Mouse (Mus musculus): Measurements from ENCODE around the gene Ddc.

The Ddc gene

GRCm38 (mm10) chr11:11823980-11824911, 73.7 kb downstream of the Ddc start:
- no peak for DNase-seq (ENCODE audit: low spot score)

- no peak for DNase-seq (ENCODE audit: low spot score)
Observed at GRCm38 (mm10) chr11:11822181-11823095, 75.5 kb downstream of the Ddc start.

DNA sequence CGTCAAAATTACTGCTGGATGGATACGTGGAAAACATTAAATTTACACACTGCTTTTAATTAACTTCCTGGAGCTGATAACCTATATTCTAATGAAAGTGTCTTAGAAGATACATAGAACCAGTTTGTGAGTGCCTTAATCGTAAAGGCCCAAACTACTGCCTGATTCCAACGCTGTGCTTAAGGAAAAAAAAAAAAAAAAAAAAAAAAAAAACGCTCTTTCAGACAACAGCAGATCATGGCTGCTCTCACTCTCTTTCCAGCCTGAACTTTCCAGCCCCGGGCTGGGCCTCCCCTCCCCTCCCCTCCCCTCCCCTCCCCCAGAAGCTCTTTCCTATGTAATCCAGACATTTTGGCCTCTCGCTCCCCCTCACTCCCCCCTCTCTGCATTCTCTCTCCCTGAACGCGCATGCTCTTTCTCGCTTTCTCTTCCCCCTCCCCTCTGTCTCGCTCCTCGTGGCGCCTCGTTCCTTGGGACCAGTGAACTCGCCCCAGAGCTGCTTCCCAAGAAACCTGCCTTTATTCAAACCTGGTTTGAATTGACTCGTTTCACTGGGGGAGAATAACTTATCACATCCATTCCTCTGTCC, 76.5 kb downstream of the Ddc start:
- no peak for DNase-seq (ENCODE audit: low spot score)

DNA sequence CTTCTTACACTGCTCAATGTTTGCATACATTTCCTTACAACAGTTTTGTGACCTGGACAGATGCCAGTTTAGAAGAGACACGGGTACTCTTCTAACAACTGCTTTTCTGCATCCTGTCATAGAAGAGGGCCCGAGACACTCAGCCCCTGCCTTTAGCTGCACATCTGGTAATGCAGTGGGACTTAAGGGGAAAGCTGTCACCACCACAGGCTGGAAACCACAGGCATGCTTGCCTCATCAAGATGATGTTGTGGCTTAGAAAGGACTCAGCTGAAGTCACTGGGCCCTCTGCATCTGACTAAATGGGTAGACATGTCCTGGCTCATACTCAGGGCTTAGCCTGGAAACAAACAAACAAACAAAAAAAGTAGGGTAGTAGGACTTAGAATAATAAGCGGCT, 77.2 kb downstream of the Ddc start:
- DNase-seq (ENCODE audit: low spot score) = no peak

DNA sequence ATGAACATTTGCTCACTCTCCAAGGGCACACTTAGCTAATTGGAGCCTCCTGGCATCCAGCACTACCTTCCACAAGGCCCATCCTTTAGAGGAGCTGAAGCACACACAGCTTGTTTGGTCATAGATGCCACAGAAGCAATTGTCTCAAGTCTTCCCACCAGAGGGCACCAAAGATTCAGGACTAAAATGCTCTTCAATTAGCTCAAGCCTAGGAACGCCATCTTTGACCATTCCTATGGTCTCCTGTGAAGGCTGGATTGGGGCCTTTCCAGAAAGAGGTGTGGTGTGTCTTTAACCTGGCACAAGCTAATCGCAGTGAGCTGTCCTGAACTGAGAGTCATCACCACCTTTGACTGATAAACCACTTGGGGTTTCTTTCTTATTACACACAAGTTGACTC, 77.7 kb downstream of the Ddc start:
- DNase-seq (ENCODE audit: low spot score) = no peak

DNA sequence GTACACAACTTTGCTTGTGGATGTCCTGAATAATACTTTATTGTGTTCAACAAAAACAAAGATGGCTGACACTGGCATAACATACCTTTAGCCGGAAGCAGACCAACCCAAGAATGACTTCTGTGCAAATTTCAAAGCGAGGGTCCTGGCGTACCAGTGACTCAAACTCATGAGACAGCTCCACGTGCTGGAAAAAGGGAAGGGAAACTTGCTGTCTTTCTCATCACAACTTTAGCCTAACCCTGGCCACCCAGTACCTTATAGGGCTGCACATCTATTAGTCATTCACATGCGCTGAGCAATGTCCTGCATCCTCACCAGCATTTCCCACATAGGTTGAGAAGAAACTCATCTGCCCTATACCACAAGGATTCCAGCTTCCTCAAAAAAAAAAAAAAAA, 78.7 kb downstream of the Ddc start:
- DNase-seq (ENCODE audit: low spot score) = no peak

GRCm38 (mm10) chr11:11818797-11819196, 79.1 kb downstream of the Ddc start:
- DNase-seq (ENCODE audit: low spot score) = no peak

DNA sequence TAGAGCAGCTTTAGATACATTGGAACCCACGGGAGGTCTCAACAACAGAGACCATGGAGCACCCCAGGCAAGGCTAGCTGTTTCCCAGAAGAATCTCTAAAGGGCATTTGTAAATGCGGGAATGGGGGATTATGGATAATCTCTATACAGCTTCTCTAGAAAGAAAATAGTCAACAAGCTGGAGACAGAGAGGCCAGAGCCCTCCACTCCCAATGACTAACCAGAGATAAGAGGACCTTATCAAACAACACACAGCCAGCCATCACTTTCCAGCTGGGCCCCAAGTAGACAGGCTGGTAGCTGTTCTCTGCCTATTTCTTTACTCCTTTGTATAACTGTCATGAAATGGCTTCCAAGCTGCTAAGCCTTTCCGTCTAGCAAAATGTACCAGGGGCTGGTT, 82.2 kb downstream of the Ddc start:
- DNase-seq (ENCODE audit: low spot score) = no peak

- DNase-seq (ENCODE audit: low spot score) = no peak
Observed at GRCm38 (mm10) chr11:11811906-11812480, 86.0 kb downstream of the Ddc start.

- no peak for DNase-seq (ENCODE audit: low spot score)
Observed at GRCm38 (mm10) chr11:11809404-11810175, 88.4 kb downstream of the Ddc start.

GRCm38 (mm10) chr11:11808820-11809403, 89.0 kb downstream of the Ddc start, which contains the start of gene Fignl1:
Fignl1 (minus strand) TSS chr11:11808962.
- DNase-seq (ENCODE audit: low spot score) = peak; percentile 87

GRCm38 (mm10) chr11:11808035-11808819, 89.7 kb downstream of the Ddc start:
- DNase-seq (ENCODE audit: low spot score) = no peak

GRCm38 (mm10) chr11:11805951-11806350, 92.0 kb downstream of the Ddc start:
- DNase-seq (ENCODE audit: low spot score) = no peak

- no peak for DNase-seq (ENCODE audit: low spot score)
Observed at GRCm38 (mm10) chr11:11804421-11804820, 93.5 kb downstream of the Ddc start.

DNA sequence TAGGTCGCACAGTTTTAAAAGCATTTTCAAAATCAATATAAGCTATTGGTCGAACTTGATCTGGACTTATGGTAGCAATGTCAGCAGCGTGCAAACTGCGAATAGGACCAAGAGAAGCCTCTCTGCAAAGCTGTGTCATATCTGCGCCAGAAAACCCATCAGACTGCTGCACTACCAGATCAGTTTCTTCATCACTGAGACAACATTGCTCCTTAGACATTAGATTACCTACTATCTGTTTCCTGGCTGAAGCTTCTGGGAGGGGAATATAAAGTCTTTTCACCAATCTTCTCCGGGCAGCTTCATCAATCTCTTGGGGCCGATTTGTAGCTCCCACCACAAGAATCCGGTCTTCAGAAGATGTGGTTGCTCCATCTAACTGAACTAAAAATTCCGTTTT, 96.9 kb downstream of the Ddc start:
- DNase-seq (ENCODE audit: low spot score) = no peak

DNA sequence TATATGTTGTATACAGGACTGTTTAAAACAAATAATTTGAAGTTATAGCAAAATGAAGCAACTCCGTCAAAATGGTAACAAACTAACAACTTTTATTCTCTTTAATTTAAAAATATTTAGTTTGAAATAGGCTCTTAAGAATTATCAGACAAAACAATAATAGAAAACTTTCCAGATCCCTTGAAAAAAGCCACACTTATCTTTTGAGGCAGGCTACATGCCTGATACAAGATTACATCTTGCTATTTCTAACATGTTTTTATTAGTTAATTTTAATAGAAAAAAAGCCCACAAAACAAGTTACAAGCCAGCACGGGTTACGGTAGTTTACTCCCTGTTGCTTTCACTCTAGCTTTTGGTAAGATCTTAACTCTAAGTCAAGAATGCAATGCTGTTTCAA, 97.6 kb downstream of the Ddc start:
- no peak for DNase-seq (ENCODE audit: low spot score)

- no peak for DNase-seq (ENCODE audit: low spot score)
Observed at GRCm38 (mm10) chr11:11798690-11799089, 99.3 kb downstream of the Ddc start.

DNA sequence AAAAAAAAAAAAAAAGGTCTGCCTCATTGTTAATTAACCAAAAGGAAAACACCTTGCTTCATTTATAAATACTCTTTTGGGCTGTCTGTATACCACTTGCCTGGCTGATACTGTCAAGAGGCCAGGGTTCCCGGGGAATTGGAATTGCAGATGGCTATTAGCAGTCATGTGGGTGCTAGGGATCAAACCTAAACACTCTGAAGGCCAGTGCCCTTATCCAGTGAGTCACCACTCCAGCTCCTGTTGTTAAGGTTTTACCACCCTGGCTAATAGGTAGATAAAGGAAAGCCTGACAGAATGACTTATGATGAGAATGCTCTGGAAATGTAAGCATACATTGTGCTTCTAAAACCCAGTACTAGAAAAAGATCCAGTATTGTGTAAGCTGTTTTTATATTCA, 103.3 kb downstream of the Ddc start:
- no peak for DNase-seq (ENCODE audit: low spot score)

DNA sequence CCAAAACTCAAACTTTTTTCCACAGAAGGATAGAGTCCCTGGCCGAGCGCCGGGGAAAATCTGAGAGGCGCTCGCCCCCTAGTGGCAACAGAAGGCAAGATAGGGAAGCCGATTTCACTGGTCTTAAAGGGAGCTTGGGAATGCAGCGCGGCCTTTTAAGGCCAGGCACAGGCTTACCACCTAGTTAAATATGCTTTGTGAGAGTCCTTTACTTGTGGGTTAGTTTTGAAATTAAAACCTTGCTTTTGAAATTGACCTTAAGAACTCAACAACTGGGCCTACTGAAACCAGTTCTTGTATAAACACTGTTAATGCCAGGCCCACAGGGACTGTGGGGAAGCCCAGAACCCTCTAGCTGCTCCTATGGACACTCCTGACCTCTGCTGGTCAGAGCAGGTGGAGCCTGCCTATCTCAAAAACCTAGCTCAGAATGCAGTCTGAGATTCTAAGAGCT, 109.4 kb downstream of the Ddc start:
- no peak for DNase-seq (ENCODE audit: low spot score)

DNA sequence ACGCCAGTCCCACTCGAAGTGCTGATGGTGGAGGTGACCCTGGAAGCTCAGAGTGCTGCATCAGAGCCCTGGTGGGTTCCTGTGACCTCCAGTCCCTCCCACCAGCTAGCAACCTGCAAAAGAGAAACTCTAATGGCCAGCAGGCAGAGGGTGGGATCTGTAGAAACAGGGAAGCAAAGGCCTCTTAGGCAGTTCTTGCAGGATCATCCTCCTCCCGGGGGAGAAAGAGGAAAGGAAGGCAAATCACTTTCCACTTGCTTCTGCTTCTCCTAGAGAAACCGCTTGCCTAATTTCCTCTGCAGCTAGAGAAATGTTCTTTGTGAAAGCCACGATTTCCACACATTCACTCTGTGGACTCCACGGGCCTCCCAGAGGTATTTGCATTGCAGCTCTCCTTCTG, 112.5 kb downstream of the Ddc start:
- no peak for DNase-seq (ENCODE audit: low spot score)

All from urinary bladder, postnatal 10 days (tissue).